Mouse (Mus musculus) MEL (cell line): ENCODE data around the gene Olfr1344.

Experiments
- CTCF ChIP-seq, 3 experiments: IDR thresholded peaks in 2 of 3; conservative IDR thresholded peaks in 1 of 3; 2 replicates each; pipeline ENCODE4 v1.5.1; 2011 to 2012; ENCODE audit warnings: low read length in 3 of 3, low read depth in 2 of 3, mild to moderate bottlenecking in 2 of 3, improper control_type of control experiment in 1 of 3, inconsistent platforms in 1 of 3, mixed read lengths in 1 of 3, moderate library complexity in 1 of 3; ENCODE audit not compliant: control insufficient read depth in 1 of 3, insufficient read depth in 1 of 3, poor library complexity in 1 of 3, severe bottlenecking in 1 of 3
- JUND ChIP-seq: IDR thresholded peaks from 2 replicates; pipeline ENCODE4 v1.6.1; 2011; ENCODE audit warnings: low read depth, mild to moderate bottlenecking, improper control_type of control experiment, low read length
- MXI1 ChIP-seq: IDR thresholded peaks from 2 replicates; pipeline ENCODE4 v1.6.1; 2011; ENCODE audit warnings: mild to moderate bottlenecking, low read depth, low read length, improper control_type of control experiment

- TF ChIP-seq JUND, result no peak
- no peak for TF ChIP-seq MXI1
- no peak for TF ChIP-seq CTCF (IDR thresholded peaks at IDR 0.05 in 2 of 3, conservative IDR thresholded peaks at IDR 0.05 in 1 of 3; ENCODE audit: control insufficient read depth in 1 of 3, insufficient read depth in 1 of 3, low read depth in 2 of 3, low read length in 3 of 3, poor library complexity in 1 of 3, severe bottlenecking in 1 of 3)
Observed at GRCm38 (mm10) chr7:6456399-6456798, 17.9 kb downstream of the Olfr1344 start.
